Mouse (Mus musculus): ENCODE data around the gene Zbed6. TPM values are rescaled to one million over a fixed set of nuclear protein-coding genes. Genes with fewer than 3 reads are reported as not detected.

The Zbed6 gene
- total and polyA plus RNA-seq, 3 experiments, result 1.7 to 5.3 (median 2.9) TPM

GRCm38 (mm10) chr1:133670190-133670589 is 9.5 kb upstream of the Zbed6 start:
- Histone ChIP-seq H3K4me3 (replicated peaks in 1 of 3; ENCODE audit: low read depth in 2 of 3, low read length in 2 of 3, poor library complexity in 1 of 3) (no peak overlapping the region), H3K79me2 (replicated peaks; ENCODE audit: control insufficient read depth, extremely low read depth, insufficient read depth, poor library complexity, severe bottlenecking) (peaks cover 15% of the 10 kb centered on the region), H3K4me2 (ENCODE audit: insufficient read depth, low read depth, poor library complexity, severe bottlenecking) (no peak overlapping the region), H3K27me3 (replicated peaks) (no peaks in the 10 kb centered on the region), H3K9me3 (replicated peaks; ENCODE audit: low read length) (no peaks in the 10 kb centered on the region), H3K9ac (ENCODE audit: insufficient read depth, low read depth) (no peak overlapping the region), H3K36me3 (replicated peaks in 1 of 2; ENCODE audit: control insufficient read depth in 1 of 2, insufficient read depth in 1 of 2, low read length in 1 of 2) (no peaks in the 10 kb centered on the region), H3K4me1 (ENCODE audit: control insufficient read depth in 1 of 2, insufficient read depth in 2 of 2) (peaks cover 12 to 25% of the 10 kb centered on the region in 2 experiments), H3K27ac (ENCODE audit: insufficient read depth, low read depth) (no peak overlapping the region)
- DNase-seq (ENCODE audit: extremely low read depth), result no peak
- in situ Hi-C loops (cut with MboI; ENCODE audit: low pct_ligation_motif_present, low pct_unique_long_range_greater_than_20kb, low sequenced_read_pairs) (no loop called here), dilution Hi-C loops (cut with MboI; ENCODE audit: extremely low pct_ligation_motif_present, extremely low pct_unique_long_range_greater_than_20kb, low sequenced_read_pairs) (no loop called here)
- TF ChIP-seq POLR2AphosphoS2 (IDR thresholded peaks at IDR 0.05; ENCODE audit: low read depth, low read length), result no peak
- TF ChIP-seq CTCF (conservative IDR thresholded peaks at IDR 0.05 in 1 of 2, IDR thresholded peaks at IDR 0.05 in 1 of 2; ENCODE audit: low read depth in 2 of 2, low read length in 2 of 2), result no peak

GRCm38 (mm10) chr1:133668618-133669017 is 7.9 kb upstream of the Zbed6 start:
- Histone ChIP-seq H3K79me2 (replicated peaks; ENCODE audit: control insufficient read depth, extremely low read depth, insufficient read depth, poor library complexity, severe bottlenecking) (peaks cover 23% of the 10 kb centered on the region), H3K4me3 (replicated peaks in 1 of 3; ENCODE audit: low read depth in 2 of 3, low read length in 2 of 3, poor library complexity in 1 of 3) (no peak overlapping the region), H3K4me2 (ENCODE audit: insufficient read depth, low read depth, poor library complexity, severe bottlenecking) (no peak overlapping the region), H3K9ac (ENCODE audit: insufficient read depth, low read depth) (no peak overlapping the region), H3K9me3 (replicated peaks; ENCODE audit: low read length) (no peaks in the 10 kb centered on the region), H3K27ac (ENCODE audit: insufficient read depth, low read depth) (no peak overlapping the region), H3K27me3 (replicated peaks) (no peaks in the 10 kb centered on the region), H3K4me1 (ENCODE audit: control insufficient read depth in 1 of 2, insufficient read depth in 2 of 2) (peaks cover 11 to 26% of the 10 kb centered on the region in 2 experiments), H3K36me3 (replicated peaks in 1 of 2; ENCODE audit: control insufficient read depth in 1 of 2, insufficient read depth in 1 of 2, low read length in 1 of 2) (no peaks in the 10 kb centered on the region)
- no peak for DNase-seq (ENCODE audit: extremely low read depth)
- dilution Hi-C loops (cut with MboI; ENCODE audit: extremely low pct_ligation_motif_present, extremely low pct_unique_long_range_greater_than_20kb, low sequenced_read_pairs) (no loop called here), in situ Hi-C loops (cut with MboI; ENCODE audit: low pct_ligation_motif_present, low pct_unique_long_range_greater_than_20kb, low sequenced_read_pairs) (no loop called here)
- TF ChIP-seq E2F4 (IDR thresholded peaks at IDR 0.05; ENCODE audit: insufficient replicate concordance, low read depth, low read length), result no peak
- no peak for TF ChIP-seq UBTF (IDR thresholded peaks at IDR 0.05; ENCODE audit: low read depth, low read length)
- TF ChIP-seq MEF2A (IDR thresholded peaks at IDR 0.05; ENCODE audit: borderline replicate concordance, low read depth, low read length), result no peak
- no peak for TF ChIP-seq BHLHE40 (IDR thresholded peaks at IDR 0.05; ENCODE audit: low read depth, low read length)
- TF ChIP-seq CHD1 (IDR thresholded peaks at IDR 0.05; ENCODE audit: low read depth, low read length), result no peak
- TF ChIP-seq NRF1 (IDR thresholded peaks at IDR 0.05; ENCODE audit: low read depth, low read length), result no peak
- no peak for TF ChIP-seq MYC (IDR thresholded peaks at IDR 0.05; ENCODE audit: low read depth, low read length)
- no peak for TF ChIP-seq ELF1 (IDR thresholded peaks at IDR 0.05; ENCODE audit: low read depth, low read length)

DNA sequence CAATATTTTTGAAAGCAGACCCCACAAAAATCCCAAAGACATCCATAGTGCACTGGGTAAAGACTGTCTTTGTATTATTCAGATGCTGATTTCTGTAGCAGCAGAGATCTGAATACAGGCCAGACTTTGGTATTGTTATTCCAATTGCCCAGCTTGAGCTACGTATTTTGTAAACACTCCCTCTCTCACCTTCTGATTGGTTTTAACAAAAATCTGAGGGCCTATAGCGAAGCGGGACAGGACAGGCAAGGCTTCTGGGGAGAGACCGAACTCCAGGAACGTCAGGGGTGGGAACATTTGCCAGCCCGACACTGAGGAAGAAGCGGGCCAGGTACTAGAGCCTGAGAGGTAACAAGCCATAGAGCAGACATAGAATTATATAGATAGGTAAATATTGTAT is 7.0 kb upstream of the Zbed6 start:
- Histone ChIP-seq H3K4me2 (ENCODE audit: insufficient read depth, low read depth, poor library complexity, severe bottlenecking) (no peak overlapping the region), H3K4me1 (ENCODE audit: control insufficient read depth in 1 of 2, insufficient read depth in 2 of 2) (peaks cover 14 to 29% of the 10 kb centered on the region in 2 experiments), H3K27me3 (replicated peaks) (no peaks in the 10 kb centered on the region), H3K36me3 (replicated peaks in 1 of 2; ENCODE audit: control insufficient read depth in 1 of 2, insufficient read depth in 1 of 2, low read length in 1 of 2) (no peaks in the 10 kb centered on the region), H3K27ac (ENCODE audit: insufficient read depth, low read depth) (no peak overlapping the region), H3K79me2 (replicated peaks; ENCODE audit: control insufficient read depth, extremely low read depth, insufficient read depth, poor library complexity, severe bottlenecking) (peaks cover 23% of the 10 kb centered on the region), H3K9me3 (replicated peaks; ENCODE audit: low read length) (no peaks in the 10 kb centered on the region), H3K9ac (ENCODE audit: insufficient read depth, low read depth) (no peak overlapping the region), H3K4me3 (replicated peaks in 1 of 3; ENCODE audit: low read depth in 2 of 3, low read length in 2 of 3, poor library complexity in 1 of 3) (no peak overlapping the region)
- in situ Hi-C loops (cut with MboI; ENCODE audit: low pct_ligation_motif_present, low pct_unique_long_range_greater_than_20kb, low sequenced_read_pairs), result no loop called here
- dilution Hi-C loops (cut with MboI; ENCODE audit: extremely low pct_ligation_motif_present, extremely low pct_unique_long_range_greater_than_20kb, low sequenced_read_pairs), result no loop called here
- TF ChIP-seq MAFK (IDR thresholded peaks at IDR 0.05; ENCODE audit: insufficient replicate concordance, low read length), result no peak
- TF ChIP-seq SMC3 (IDR thresholded peaks at IDR 0.05; ENCODE audit: low read depth, low read length), result no peak
- TF ChIP-seq JUND (conservative IDR thresholded peaks at IDR 0.05; ENCODE audit: low read depth, low read length), result no peak
- no peak for TF ChIP-seq ZMIZ1 (IDR thresholded peaks at IDR 0.05; ENCODE audit: low read depth, low read length)
- TF ChIP-seq KAT2A (IDR thresholded peaks at IDR 0.05; ENCODE audit: insufficient replicate concordance, low read length), result no peak
- TF ChIP-seq POLR2A (IDR thresholded peaks at IDR 0.05; ENCODE audit: low read depth, low read length), result no peak
- TF ChIP-seq EP300 (IDR thresholded peaks at IDR 0.05; ENCODE audit: low read length), result no peak
- TF ChIP-seq ZKSCAN1 (IDR thresholded peaks at IDR 0.05; ENCODE audit: borderline replicate concordance, low read depth, low read length), result no peak
- TF ChIP-seq MXI1 (IDR thresholded peaks at IDR 0.05; ENCODE audit: low read depth, low read length), result no peak
- TF ChIP-seq MEF2A (IDR thresholded peaks at IDR 0.05; ENCODE audit: borderline replicate concordance, low read depth, low read length), result no peak
- no peak for TF ChIP-seq TCF12 (IDR thresholded peaks at IDR 0.05; ENCODE audit: low read depth, low read length)
- TF ChIP-seq PAX5 (IDR thresholded peaks at IDR 0.05; ENCODE audit: low read length), result no peak
- TF ChIP-seq RCOR1 (conservative IDR thresholded peaks at IDR 0.05; ENCODE audit: low read depth, low read length), result no peak
- no peak for TF ChIP-seq MAZ (IDR thresholded peaks at IDR 0.05; ENCODE audit: low read depth, low read length)
- no peak for TF ChIP-seq IRF4 (IDR thresholded peaks at IDR 0.05; ENCODE audit: low read depth, low read length)
- no peak for TF ChIP-seq BHLHE40 (IDR thresholded peaks at IDR 0.05; ENCODE audit: low read depth, low read length)
- no peak for TF ChIP-seq JUN (IDR thresholded peaks at IDR 0.05; ENCODE audit: insufficient read depth, low read depth, low read length)
- no peak for DNase-seq (ENCODE audit: extremely low read depth)

Measured in CH12.LX (cell line).